Mouse (Mus musculus): ENCODE data around the gene Rps26. TPM values are rescaled to one million over a fixed set of nuclear protein-coding genes. Genes with fewer than 3 reads are reported as not detected.

Rps26 gene
- total and polyA plus RNA-seq, 3 experiments: 229 to 337 (median 279) TPM

- 63% methylated on average over 11 of the region's 11 CpGs for WGBS
- H3K79me2 ChIP-seq (replicated peaks; ENCODE audit: control insufficient read depth, insufficient read depth, low read length): no peaks in the 10 kb centered on the region
- H3K27ac ChIP-seq: no peak overlapping the region
- no peak overlapping the region for H3K4me3 ChIP-seq
- H3K36me3 ChIP-seq (ENCODE audit: control insufficient read depth, insufficient read depth, low read length): no peaks in the 10 kb centered on the region
- H3K27me3 ChIP-seq (ENCODE audit: control insufficient read depth, insufficient read depth, low read length): no peaks in the 10 kb centered on the region
- TF ChIP-seq EP300 (IDR thresholded peaks at IDR 0.05; ENCODE audit: insufficient read depth, low read depth, low read length) (no peak), POLR2A (IDR thresholded peaks at IDR 0.05; ENCODE audit: insufficient read depth, low read depth, low read length) (no peak), CTCF (IDR thresholded peaks at IDR 0.05) (no peak)
- intact Hi-C loops (cut with DNase I): no loop called here
- H3K4me1 ChIP-seq (ENCODE audit: control insufficient read depth, insufficient read depth, low read length): no peaks in the 10 kb centered on the region
- no peak for DNase-seq
- H3K9ac ChIP-seq (ENCODE audit: low read depth, low read length): no peak overlapping the region
Observed at GRCm38 (mm10) chr10:128578330-128578729, 48.2 kb downstream of the Rps26 start.

- TF ChIP-seq POLR2A (IDR thresholded peaks at IDR 0.05; ENCODE audit: insufficient read depth, low read depth, low read length) (no peak), CTCF (IDR thresholded peaks at IDR 0.05) (peak; percentile 41)
- 98% methylated on average over 2 of the region's 2 CpGs for WGBS
- Histone ChIP-seq H3K79me2 (replicated peaks; ENCODE audit: control insufficient read depth, insufficient read depth, low read length) (no peaks in the 10 kb centered on the region), H3K9ac (ENCODE audit: low read depth, low read length) (no peak overlapping the region), H3K4me1 (ENCODE audit: control insufficient read depth, insufficient read depth, low read length) (no peaks in the 10 kb centered on the region), H3K27ac (no peak overlapping the region), H3K27me3 (ENCODE audit: control insufficient read depth, insufficient read depth, low read length) (0 out of 2 replicates have a peak, but pooled peaks cover 1% of the 10 kb centered on the region), H3K4me3 (no peak overlapping the region), H3K36me3 (ENCODE audit: control insufficient read depth, insufficient read depth, low read length) (no peaks in the 10 kb centered on the region)
- no peak for DNase-seq
- intact Hi-C loops (cut with DNase I): no loop called here
Observed at GRCm38 (mm10) chr10:128575063-128575462, 51.5 kb downstream of the Rps26 start.

Small RNAs within 50 kb of the gene (microRNA-seq; reads per million reads assigned to microRNA genes)
- gene Mir6917: 0 reads per million in 2 experiments

Other genes with a start within 250 kb of the Rps26 start
- 10 to 100 TPM; 41.8 to 47.5 TPM for gene Ankrd52, start 249.6 kb downstream of the Rps26 start, total RNA-seq (2021)
- gene Ankrd52, start 249.6 kb downstream of the Rps26 start, polyA plus RNA-seq (2012; rRNA removed): 29.2 and 34.6 TPM in 2 replicates
- gene Slc39a5, start 225.5 kb downstream of the Rps26 start, total RNA-seq (2021): not detected
- not detected in 2 replicates for gene Slc39a5, start 225.5 kb downstream of the Rps26 start, polyA plus RNA-seq (2012; rRNA removed)
- gene Nabp2, start 215.3 kb downstream of the Rps26 start, total RNA-seq (2021): 10 to 100 TPM; 45.2 to 48.2 TPM
- 25.0 and 25.1 TPM in 2 replicates for gene Nabp2, start 215.3 kb downstream of the Rps26 start, polyA plus RNA-seq (2012; rRNA removed)
- gene Rnf41, start 215.1 kb downstream of the Rps26 start, total RNA-seq (2021): 10 to 100 TPM; 15.8 to 16.9 TPM
- gene Rnf41, start 215.1 kb downstream of the Rps26 start, polyA plus RNA-seq (2012; rRNA removed): 12.5 and 17.8 TPM in 2 replicates
- gene Smarcc2, start 167.5 kb downstream of the Rps26 start, total RNA-seq (2021): 10 to 100 TPM; 75.5 to 77.6 TPM
- 49.1 and 61.1 TPM in 2 replicates for gene Smarcc2, start 167.5 kb downstream of the Rps26 start, polyA plus RNA-seq (2012; rRNA removed)
- 100 to 1,000 TPM; 242 to 302 TPM for gene Myl6, start 132.6 kb downstream of the Rps26 start, total RNA-seq (2021)
- 379 and 468 TPM in 2 replicates for gene Myl6, start 132.6 kb downstream of the Rps26 start, polyA plus RNA-seq (2012; rRNA removed)
- gene Myl6b, start 128.1 kb downstream of the Rps26 start, total RNA-seq (2021): 1 to 10 TPM; 3.5 to 3.8 TPM
- gene Myl6b, start 128.1 kb downstream of the Rps26 start, polyA plus RNA-seq (2012; rRNA removed): 2.9 and 4.1 TPM in 2 replicates
- gene Esyt1, start 100.9 kb downstream of the Rps26 start, total RNA-seq (2021): 10 to 100 TPM; 16.4 to 17.9 TPM
- 23.6 and 24.7 TPM in 2 replicates for gene Esyt1, start 100.9 kb downstream of the Rps26 start, polyA plus RNA-seq (2012; rRNA removed)
- gene Zc3h10, start 79.0 kb downstream of the Rps26 start, total RNA-seq (2021): 1 to 10 TPM; 7.5 to 7.6 TPM
- 6.6 and 6.8 TPM in 2 replicates for gene Zc3h10, start 79.0 kb downstream of the Rps26 start, polyA plus RNA-seq (2012; rRNA removed)
- 1,000 to 10,000 TPM; 1,453 to 1,598 TPM for gene Rpl41, start 77.4 kb downstream of the Rps26 start, total RNA-seq (2021)
- 853 and 867 TPM in 2 replicates for gene Rpl41, start 77.4 kb downstream of the Rps26 start, polyA plus RNA-seq (2012; rRNA removed)
- gene Pa2g4, start 60.8 kb downstream of the Rps26 start, total RNA-seq (2021): 10 to 100 TPM; 39.4 to 44.2 TPM
- 19.5 and 35.6 TPM in 2 replicates for gene Pa2g4, start 60.8 kb downstream of the Rps26 start, polyA plus RNA-seq (2012; rRNA removed)
- 1 to 10 TPM; 6.3 to 8.2 TPM for gene Erbb3, start 37.1 kb downstream of the Rps26 start, total RNA-seq (2021)
- gene Erbb3, start 37.1 kb downstream of the Rps26 start, polyA plus RNA-seq (2012; rRNA removed): 5.5 and 7.7 TPM in 2 replicates
- 1 to 10 TPM in 1 of 2 experiments, under 1 TPM in 1; 0.97 to 1.8 TPM for gene Ikzf4, start 19.2 kb upstream of the Rps26 start, total RNA-seq (2021)
- gene Ikzf4, start 19.2 kb upstream of the Rps26 start, polyA plus RNA-seq (2012; rRNA removed): 0.88 TPM in 2 replicates
- gene Suox, start 47.3 kb upstream of the Rps26 start, total RNA-seq (2021): 10 to 100 TPM; 25.6 to 26.6 TPM
- gene Suox, start 47.3 kb upstream of the Rps26 start, polyA plus RNA-seq (2012; rRNA removed): 21.8 and 37.9 TPM in 2 replicates
- gene Rab5b, start 69.5 kb upstream of the Rps26 start, total RNA-seq (2021): 10 to 100 TPM; 72.8 to 80.0 TPM
- gene Rab5b, start 69.5 kb upstream of the Rps26 start, polyA plus RNA-seq (2012; rRNA removed): 68.9 and 111 TPM in 2 replicates
- gene Pmel, start 77.4 kb upstream of the Rps26 start, total RNA-seq (2021): under 1 TPM; 0.43 to 0.50 TPM
- gene Pmel, start 77.4 kb upstream of the Rps26 start, polyA plus RNA-seq (2012; rRNA removed): 0.59 and 0.66 TPM in 2 replicates
- 10 to 100 TPM in 1 of 2 experiments, 1 to 10 TPM in 1; 8.5 to 10.9 TPM for gene Cdk2, start 78.3 kb upstream of the Rps26 start, total RNA-seq (2021)
- gene Cdk2, start 78.3 kb upstream of the Rps26 start, polyA plus RNA-seq (2012; rRNA removed): 10.0 and 17.5 TPM in 2 replicates
- 10 to 100 TPM; 11.2 to 12.6 TPM for gene Dgka, start 118.1 kb upstream of the Rps26 start, total RNA-seq (2021)
- gene Dgka, start 118.1 kb upstream of the Rps26 start, polyA plus RNA-seq (2012; rRNA removed): 17.5 and 20.3 TPM in 2 replicates
- gene Pym1, start 121.1 kb upstream of the Rps26 start, total RNA-seq (2021): 1 to 10 TPM; 8.6 to 9.4 TPM
- 7.9 and 10.8 TPM in 2 replicates for gene Pym1, start 121.1 kb upstream of the Rps26 start, polyA plus RNA-seq (2012; rRNA removed)
- 1 to 10 TPM; 2.8 to 4.4 TPM for gene Mmp19, start 164.2 kb upstream of the Rps26 start, total RNA-seq (2021)
- 3.1 and 4.4 TPM in 2 replicates for gene Mmp19, start 164.2 kb upstream of the Rps26 start, polyA plus RNA-seq (2012; rRNA removed)
- 10 to 100 TPM; 34.1 to 36.4 TPM for gene Dnajc14, start 177.3 kb upstream of the Rps26 start, total RNA-seq (2021)
- gene Dnajc14, start 177.3 kb upstream of the Rps26 start, polyA plus RNA-seq (2012; rRNA removed): 8.4 and 11.3 TPM in 2 replicates
- gene Tmem198b, start 177.6 kb upstream of the Rps26 start, total RNA-seq (2021): 1 to 10 TPM; 4.7 to 5.4 TPM
- 11.2 and 11.9 TPM in 2 replicates for gene Tmem198b, start 177.6 kb upstream of the Rps26 start, polyA plus RNA-seq (2012; rRNA removed)
- gene Sarnp, start 190.6 kb upstream of the Rps26 start, total RNA-seq (2021): 10 to 100 TPM; 37.2 to 43.4 TPM
- 14.3 and 25.5 TPM in 2 replicates for gene Sarnp, start 190.6 kb upstream of the Rps26 start, polyA plus RNA-seq (2012; rRNA removed)
- gene Ormdl2, start 194.9 kb upstream of the Rps26 start, total RNA-seq (2021): 1 to 10 TPM; 7.8 to 8.1 TPM
- 15.3 and 23.3 TPM in 2 replicates for gene Ormdl2, start 194.9 kb upstream of the Rps26 start, polyA plus RNA-seq (2012; rRNA removed)

Measured in heart, adult 2 months (tissue).